Mouse (Mus musculus): ENCODE results near the gene Atg4d.

DNA sequence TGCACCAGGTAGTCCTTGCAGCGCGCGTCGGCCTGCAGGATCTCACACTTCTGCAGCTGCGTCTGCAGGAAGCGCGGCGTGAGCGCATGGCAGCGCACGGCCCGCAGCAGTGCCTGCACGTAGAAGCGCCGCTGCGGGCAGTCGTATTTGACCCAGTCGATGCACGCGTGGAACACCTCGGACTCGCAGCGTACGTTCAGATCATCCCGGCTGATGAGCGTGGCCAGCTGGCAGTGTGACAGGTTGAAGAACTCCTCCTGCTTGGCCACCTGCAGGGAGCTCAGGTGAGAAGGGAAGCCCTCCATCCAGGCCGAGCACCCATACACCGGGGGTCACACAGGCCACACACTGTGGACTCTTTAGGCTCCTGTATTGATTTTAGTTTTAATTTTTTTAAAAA is 31.3 kb upstream of the Atg4d start:
- TF ChIP-seq CTCF (IDR thresholded peaks at IDR 0.05) (no peak), POLR2A (IDR thresholded peaks at IDR 0.05; ENCODE audit: insufficient read depth, low read depth, low read length) (no peak)
